Mouse (Mus musculus) liver, embryonic 13.5 days (tissue): Measurements from ENCODE around the gene Tspan31. TPM values are rescaled to one million over a fixed set of nuclear protein-coding genes. Genes with fewer than 3 reads are reported as not detected.

Experiments used
- ATAC-seq: fragments of 200-750 bp; cut with Nextera tagmentation; 2 replicates; pipeline ENCODE4 v1.8.0; 2017; ENCODE audit warnings: low read depth, mild to moderate bottlenecking, moderate number of reproducible peaks, moderate library complexity
- DNase-seq: peaks from one replicate; pipeline ENCODE4 v3.0.0; 2022
- H3K27ac ChIP-seq: fragments of 300-500 bp; sonication (generic); 2 replicates; pipeline ENCODE4 v1.5.1; 2015; ENCODE audit warnings: moderate library complexity, mild to moderate bottlenecking, inconsistent platforms
- H3K27me3 ChIP-seq: fragments of 300-500 bp; sonication (generic); 2 replicates; pipeline ENCODE4 v1.6.1; 2015; ENCODE audit warnings: mild to moderate bottlenecking, inconsistent platforms
- H3K36me3 ChIP-seq: fragments of 300-500 bp; sonication (generic); 2 replicates; pipeline ENCODE4 v1.6.1; 2015; ENCODE audit warnings: mild to moderate bottlenecking, inconsistent platforms
- H3K4me1 ChIP-seq: fragments of 300-500 bp; sonication (generic); replicated peaks from 2 replicates; pipeline ENCODE4 v1.6.1; 2015; ENCODE audit warnings: inconsistent platforms
- H3K4me2 ChIP-seq: fragments of 300-500 bp; sonication (generic); 2 replicates; pipeline ENCODE4 v1.6.1; 2015; ENCODE audit warnings: inconsistent platforms, mild to moderate bottlenecking, moderate library complexity
- H3K4me3 ChIP-seq: fragments of 300-500 bp; sonication (generic); replicated peaks from 2 replicates; pipeline ENCODE4 v1.5.1; 2015; ENCODE audit warnings: mild to moderate bottlenecking, inconsistent platforms
- H3K9ac ChIP-seq: fragments of 300-500 bp; sonication (generic); 2 replicates; pipeline ENCODE4 v1.6.1; 2015; ENCODE audit warnings: mild to moderate bottlenecking, inconsistent platforms
- H3K9me3 ChIP-seq: fragments of 300-500 bp; sonication (generic); replicated peaks from 2 replicates; pipeline ENCODE4 v1.6.1; 2016; ENCODE audit warnings: inconsistent platforms
- WGBS: fragments of 180-500 bp; shearing (Covaris S2); methylation state at CpG from one replicate; pipeline ENCODE4 v1.1.7; 2015; ENCODE audit not compliant: insufficient replicate concordance; 5-methylcytosine and 5-hydroxymethylcytosine counted together
- polyA plus RNA-seq: library from polyadenylated mRNA; unstranded; fragments of >200 nt; fragmentation: Nextera tagmentation; extraction: Ambion mirVana; gene quantifications from 2 replicates; pipeline ENCODE4 v1.2.1, GENCODE M21; 2015

The Tspan31 gene
- polyA plus RNA-seq, 1 experiment from 2014 or later: 69.4 TPM

DNA sequence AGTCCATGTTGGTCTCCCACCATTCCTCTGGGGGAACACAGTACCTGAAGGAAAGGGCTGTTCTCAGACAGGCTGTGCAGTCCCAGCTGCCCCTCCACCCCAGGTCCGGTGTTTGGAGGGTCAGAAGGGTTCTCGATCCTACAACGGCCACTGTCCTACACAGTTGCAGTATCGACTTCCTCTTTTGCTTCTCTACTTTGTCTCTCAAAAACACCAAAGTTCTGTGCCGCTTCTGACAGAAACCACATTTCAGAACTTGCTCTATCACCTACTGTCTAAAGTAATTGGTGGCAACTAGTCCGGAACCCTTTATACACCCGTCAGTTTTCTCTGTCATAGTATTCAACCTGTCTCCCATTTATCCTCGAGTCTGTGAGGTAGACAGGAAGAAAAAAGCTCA, 14.7 kb downstream of the Tspan31 start:
- Histone ChIP-seq H3K36me3 (no peaks in the 10 kb centered on the region), H3K4me2 (no peak overlapping the region)
- WGBS: 40% methylated on average over 8 of the region's 8 CpGs

DNA sequence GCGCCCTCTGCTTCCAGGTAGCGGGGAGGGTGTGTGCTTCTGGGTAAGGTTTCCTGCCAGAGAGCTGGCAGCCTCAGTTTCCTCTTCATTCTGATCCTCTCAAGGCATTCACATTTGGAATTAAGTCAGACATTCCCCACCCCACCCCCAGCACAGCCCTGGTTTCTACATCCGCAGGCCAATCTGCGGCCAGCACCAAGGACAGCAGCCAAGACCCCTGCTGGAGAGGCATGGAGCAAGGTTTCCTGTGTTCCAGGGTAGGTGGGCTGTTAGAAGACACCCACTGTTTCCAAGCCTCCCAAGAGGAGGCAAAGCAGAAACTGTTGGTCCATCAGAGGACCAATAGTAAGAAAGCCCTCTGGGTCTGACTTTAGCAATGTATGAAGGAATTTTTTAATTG, 15.4 kb downstream of the Tspan31 start:
- H3K4me2 ChIP-seq: no peak overlapping the region
- H3K36me3 ChIP-seq: no peaks in the 10 kb centered on the region
- 45% methylated on average over 4 of the region's 4 CpGs for WGBS
- no peak overlapping the region for H3K27ac ChIP-seq
- no peak overlapping the region for H3K9ac ChIP-seq
- no peak overlapping the region for H3K4me3 ChIP-seq
- no peaks in the 10 kb centered on the region for H3K9me3 ChIP-seq
- peaks cover 99% of the 10 kb centered on the region for H3K27me3 ChIP-seq
- ATAC-seq: no peak
- H3K4me1 ChIP-seq: peaks cover 17% of the 10 kb centered on the region
- DNase-seq: no peak

More for the DNA sequence above, 14.7 kb downstream of the Tspan31 start:
- Histone ChIP-seq H3K27me3 (peaks cover 99% of the 10 kb centered on the region), H3K9me3 (no peaks in the 10 kb centered on the region), H3K9ac (no peak overlapping the region), H3K4me3 (no peak overlapping the region), H3K4me1 (peaks cover 20% of the 10 kb centered on the region), H3K27ac (no peak overlapping the region)
- ATAC-seq (no peak), DNase-seq (no peak)

DNA sequence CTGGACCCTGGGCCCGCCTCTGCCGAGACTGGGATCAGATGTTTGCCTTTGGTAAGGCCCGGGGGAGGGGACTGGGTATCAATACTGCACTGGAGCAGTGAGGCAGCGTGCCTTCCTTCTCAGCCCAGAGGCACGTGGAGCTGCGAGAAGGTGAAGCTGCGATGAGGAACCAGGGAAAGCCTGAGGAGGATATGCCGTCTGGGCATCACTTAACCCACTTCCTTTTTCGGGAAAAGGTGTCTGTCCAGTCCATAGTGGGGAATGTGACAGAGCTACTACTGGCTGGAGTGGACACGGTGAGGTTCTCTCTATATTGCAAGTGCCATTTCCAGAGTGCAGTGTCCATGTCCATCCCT, 20.0 kb downstream of the Tspan31 start:
- DNase-seq (no peak), ATAC-seq (peak; percentile 16; the same call in 1 of the 2 replicates)
- H3K27ac ChIP-seq: no peak overlapping the region
- H3K9me3 ChIP-seq: no peaks in the 10 kb centered on the region
- H3K4me1 ChIP-seq: peaks cover 10% of the 10 kb centered on the region
- H3K36me3 ChIP-seq: peaks cover 5% of the 10 kb centered on the region
- WGBS: 9% methylated on average over 10 of the region's 10 CpGs
- H3K9ac ChIP-seq: no peak overlapping the region
- H3K4me3 ChIP-seq: no peak overlapping the region
- H3K4me2 ChIP-seq: no peak overlapping the region
- peaks cover 78% of the 10 kb centered on the region for H3K27me3 ChIP-seq

DNA sequence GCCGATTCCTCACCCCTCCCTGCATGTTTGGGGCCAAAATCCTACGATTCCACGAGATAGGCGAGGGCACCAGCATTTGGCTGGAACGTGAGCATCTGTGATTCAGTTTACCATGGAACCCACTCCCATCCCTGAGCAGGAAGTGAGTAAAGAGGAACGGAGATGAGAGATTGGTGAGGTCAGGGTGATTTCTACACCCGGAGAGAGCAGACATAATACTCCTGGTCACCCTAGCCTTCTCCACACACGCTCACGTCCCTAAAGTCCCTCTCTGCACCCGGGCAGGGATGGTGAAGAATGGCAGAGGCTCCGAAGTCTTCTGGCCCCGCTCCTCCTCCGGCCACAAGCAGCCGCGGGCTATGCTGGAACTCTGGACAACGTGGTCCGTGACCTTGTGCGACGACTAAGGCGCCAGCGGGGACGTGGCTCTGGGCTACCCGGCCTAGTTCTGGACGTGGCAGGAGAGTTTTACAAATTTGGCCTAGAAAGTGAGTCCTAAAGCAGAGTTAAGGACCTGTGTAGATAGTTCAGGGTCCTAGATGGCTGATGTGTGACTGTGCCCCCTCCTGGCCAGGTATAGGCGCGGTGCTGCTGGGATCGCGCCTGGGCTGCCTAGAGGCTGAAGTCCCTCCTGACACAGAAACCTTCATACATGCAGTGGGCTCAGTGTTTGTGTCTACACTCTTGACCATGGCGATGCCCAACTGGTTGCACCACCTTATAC, 20.5 kb downstream of the Tspan31 start:
- peaks cover 73% of the 10 kb centered on the region for H3K27me3 ChIP-seq
- peaks cover 10% of the 10 kb centered on the region for H3K4me1 ChIP-seq
- 4% methylated on average over 29 of the region's 29 CpGs for WGBS
- no peaks in the 10 kb centered on the region for H3K9me3 ChIP-seq
- H3K27ac ChIP-seq: no peak overlapping the region
- peak overlapping the region; percentile 26 for H3K4me2 ChIP-seq
- DNase-seq (no peak), ATAC-seq (peak; percentile 27; the same call in 1 of the 2 replicates)
- H3K9ac ChIP-seq: no peak overlapping the region
- peak overlapping the region; percentile 18 for H3K4me3 ChIP-seq
- peaks cover 11% of the 10 kb centered on the region for H3K36me3 ChIP-seq

DNA sequence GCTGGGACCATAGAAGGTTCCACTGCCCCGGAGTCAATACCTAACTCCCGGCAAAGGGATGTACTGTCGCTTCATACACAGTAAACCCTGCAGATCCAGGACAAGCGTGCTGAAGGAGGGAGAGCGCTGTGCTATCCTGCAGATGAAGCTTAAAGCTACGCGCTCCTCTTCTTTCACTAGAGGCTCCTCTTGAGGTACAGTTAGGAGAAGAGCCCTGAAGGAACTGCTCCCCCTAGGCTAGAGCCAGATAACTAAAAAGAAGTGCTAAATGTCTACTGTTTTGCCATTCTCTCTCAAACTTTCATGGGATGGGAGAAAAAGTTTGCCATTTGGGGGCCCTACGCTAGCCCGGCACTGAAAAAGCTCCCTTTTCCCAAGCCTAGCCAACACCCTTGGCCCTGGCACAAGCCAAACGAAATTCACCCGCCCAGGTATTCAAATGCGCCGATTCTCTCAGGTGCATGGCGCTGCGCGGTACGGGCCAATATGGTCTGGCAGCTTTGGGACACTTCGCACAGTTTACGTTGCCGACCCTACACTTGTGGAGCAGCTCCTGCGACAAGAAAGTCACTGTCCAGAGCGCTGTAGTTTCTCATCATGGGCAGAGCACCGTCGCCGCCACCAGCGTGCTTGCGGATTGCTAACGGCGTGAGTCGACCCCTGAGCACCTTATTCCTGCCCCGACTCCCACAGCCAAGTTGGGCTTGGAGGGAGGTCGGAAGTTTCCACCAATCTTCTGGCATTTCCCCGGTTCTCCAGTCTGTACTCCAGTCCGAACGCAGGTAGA, 21.3 kb downstream of the Tspan31 start:
- no peak for ATAC-seq
- 8% methylated on average over 35 of the region's 35 CpGs for WGBS

DNA sequence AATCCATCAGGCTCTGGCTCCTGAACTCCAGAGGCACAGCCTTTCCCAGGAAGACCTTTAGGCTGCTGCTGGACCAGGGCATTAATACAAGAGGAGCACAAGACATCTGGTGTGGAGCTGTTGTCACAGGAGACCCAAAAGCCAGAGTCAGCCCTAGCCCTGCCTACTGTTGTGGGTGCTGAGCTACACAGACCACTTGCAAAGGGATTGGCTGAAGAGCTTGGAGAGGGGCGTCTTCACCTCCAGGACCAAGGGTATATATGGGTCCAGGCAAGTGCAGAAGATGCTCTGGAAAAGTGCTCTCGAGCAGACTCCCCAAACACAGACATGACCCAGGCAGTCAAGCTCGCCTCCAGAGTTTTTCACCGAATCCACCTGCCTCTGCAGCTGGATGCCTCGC, 22.1 kb downstream of the Tspan31 start, which contains the start of gene Cyp27b1:
Gene Cyp27b1, plus strand, starts transcription at position 297 of the 400 bp plus-strand sequence.
- Histone ChIP-seq H3K4me3 (peak within 1 kb of the TSS; percentile 18; the same call in 1 of the 2 replicates), H3K4me2 (0 out of 2 replicates have a peak within 1 kb of the TSS, but pooled peaks have one; percentile 26), H3K9ac (no peak within 1 kb of the TSS), H3K36me3 (peaks cover 23% of the 10 kb centered on the region), H3K4me1 (peaks cover 14% of the 10 kb centered on the region), H3K9me3 (no peaks in the 10 kb centered on the region), H3K27me3 (peaks cover 57% of the 10 kb centered on the region), H3K27ac (no peak within 1 kb of the TSS)
- 34% methylated on average over 5 of the region's 5 CpGs for WGBS
- ATAC-seq (no peak), DNase-seq (no peak)

More for the DNA sequence above, 21.3 kb downstream of the Tspan31 start:
- Histone ChIP-seq H3K9ac (no peak overlapping the region), H3K4me1 (peaks cover 10% of the 10 kb centered on the region), H3K4me3 (peak overlapping the region; percentile 18; the same call in 1 of the 2 replicates), H3K27me3 (peaks cover 65% of the 10 kb centered on the region), H3K36me3 (peaks cover 15% of the 10 kb centered on the region), H3K9me3 (no peaks in the 10 kb centered on the region), H3K4me2 (peak overlapping the region; percentile 26; the same call in 1 of the 2 replicates), H3K27ac (no peak overlapping the region)
- no peak for DNase-seq

DNA sequence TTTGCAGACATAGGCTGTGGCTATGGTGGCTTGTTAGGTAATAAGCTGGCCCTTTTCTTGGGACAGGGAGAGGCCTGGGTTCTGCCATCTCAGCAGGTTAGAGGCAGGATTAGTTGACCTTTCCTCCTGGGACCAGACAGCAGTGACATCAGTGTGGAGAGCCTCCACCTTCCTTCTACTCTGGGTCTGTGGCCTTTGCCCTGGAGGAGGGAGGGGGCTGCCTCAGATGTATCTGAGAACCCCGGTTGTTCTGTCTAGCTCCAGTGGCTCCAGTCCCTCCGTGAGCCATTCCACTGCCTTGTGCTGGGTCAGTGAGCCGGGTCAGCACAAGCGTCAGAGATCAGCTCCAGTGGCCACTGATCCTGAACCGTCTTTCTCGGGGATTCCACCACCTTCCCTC, 26.9 kb downstream of the Tspan31 start:
- peaks cover 28% of the 10 kb centered on the region for H3K4me1 ChIP-seq
- H3K9me3 ChIP-seq: no peaks in the 10 kb centered on the region
- peaks cover 23% of the 10 kb centered on the region for H3K36me3 ChIP-seq
- peaks cover 44% of the 10 kb centered on the region for H3K27me3 ChIP-seq
- WGBS: 81% methylated on average over 6 of the region's 6 CpGs
- no peak overlapping the region; the same call in 1 of the 2 replicates for H3K4me3 ChIP-seq
- ATAC-seq (no peak), DNase-seq (no peak)
- peak overlapping the region; percentile 94 for H3K4me2 ChIP-seq
- H3K9ac ChIP-seq: peak overlapping the region; percentile 70; the same call in 1 of the 2 replicates
- H3K27ac ChIP-seq: no peak overlapping the region

DNA sequence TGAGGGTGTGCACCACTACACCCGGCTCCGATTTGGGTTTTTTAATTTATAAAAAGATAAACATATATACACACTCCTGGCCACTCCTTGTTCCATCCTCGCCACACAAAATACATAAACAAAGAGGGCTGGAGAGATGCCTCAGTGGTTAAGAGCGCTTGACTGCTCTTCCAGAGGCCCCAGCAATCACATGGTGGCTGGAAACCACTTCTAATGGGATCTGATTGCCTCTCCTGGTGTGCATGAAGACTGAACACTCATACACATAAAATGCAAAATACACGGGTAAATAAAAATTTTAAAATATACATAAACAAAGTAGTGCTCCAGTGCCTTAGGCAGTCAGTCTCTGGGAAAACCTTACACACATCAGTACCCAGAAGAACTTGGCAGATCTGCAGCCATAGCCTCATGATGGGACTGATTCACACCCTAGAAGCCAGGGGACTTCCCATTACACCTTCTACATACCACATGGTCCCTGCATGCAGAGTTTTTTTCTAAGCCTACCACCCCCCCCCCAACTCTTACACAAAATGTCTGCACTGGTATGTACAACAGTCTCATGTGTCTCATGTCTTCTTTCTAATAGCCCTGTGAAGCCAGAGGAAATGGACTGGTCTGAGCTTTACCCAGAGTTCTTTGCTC, 27.5 kb downstream of the Tspan31 start:
- DNase-seq (no peak), ATAC-seq (no peak)
- Histone ChIP-seq H3K9ac (peak overlapping the region; percentile 70), H3K27ac (no peak overlapping the region), H3K4me1 (peaks cover 28% of the 10 kb centered on the region), H3K9me3 (no peaks in the 10 kb centered on the region), H3K27me3 (peaks cover 42% of the 10 kb centered on the region), H3K4me3 (peak overlapping the region; percentile 78), H3K36me3 (peaks cover 23% of the 10 kb centered on the region), H3K4me2 (peak overlapping the region; percentile 94)
- WGBS: 11% methylated on average over 5 of the region's 5 CpGs

DNA sequence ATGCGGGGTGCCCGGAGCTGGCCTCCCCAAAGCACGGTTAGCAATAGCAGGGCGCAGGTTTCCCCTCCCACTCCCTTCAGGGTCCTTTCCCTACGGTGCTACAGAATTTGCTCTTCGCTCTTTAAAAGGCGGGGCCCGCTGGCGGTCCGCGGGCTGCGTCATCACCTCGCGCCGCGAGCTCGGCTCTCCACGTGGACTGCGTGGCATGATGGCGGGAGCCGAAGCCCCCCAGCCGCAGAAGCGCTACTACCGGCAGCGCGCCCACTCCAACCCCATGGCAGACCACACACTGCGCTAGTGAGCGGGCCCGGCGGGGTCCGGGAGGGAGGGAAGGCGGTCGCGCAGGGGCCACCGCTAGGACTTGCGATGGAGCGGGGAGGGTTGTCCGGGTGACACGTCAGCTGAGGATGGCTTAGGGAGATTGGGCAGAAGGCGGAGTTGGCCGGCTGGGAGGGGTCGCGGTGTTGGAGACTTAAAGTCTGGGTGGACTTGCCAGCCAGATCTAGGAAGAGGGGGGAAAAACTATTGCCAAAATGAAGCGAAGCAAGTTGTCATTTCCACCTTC, 28.2 kb downstream of the Tspan31 start:
- peak overlapping the region; percentile 70 for H3K9ac ChIP-seq
- peak; percentile 78 for DNase-seq
- peaks cover 28% of the 10 kb centered on the region for H3K4me1 ChIP-seq
- H3K4me3 ChIP-seq: peak overlapping the region; percentile 78
- peak; percentile 78 for ATAC-seq
- under 1% methylated on average over 44 of the region's 44 CpGs for WGBS
- H3K9me3 ChIP-seq: no peaks in the 10 kb centered on the region
- H3K27me3 ChIP-seq: peaks cover 43% of the 10 kb centered on the region
- H3K4me2 ChIP-seq: peak overlapping the region; percentile 94
- no peak overlapping the region; the same call in 1 of the 2 replicates for H3K27ac ChIP-seq
- peaks cover 23% of the 10 kb centered on the region for H3K36me3 ChIP-seq

DNA sequence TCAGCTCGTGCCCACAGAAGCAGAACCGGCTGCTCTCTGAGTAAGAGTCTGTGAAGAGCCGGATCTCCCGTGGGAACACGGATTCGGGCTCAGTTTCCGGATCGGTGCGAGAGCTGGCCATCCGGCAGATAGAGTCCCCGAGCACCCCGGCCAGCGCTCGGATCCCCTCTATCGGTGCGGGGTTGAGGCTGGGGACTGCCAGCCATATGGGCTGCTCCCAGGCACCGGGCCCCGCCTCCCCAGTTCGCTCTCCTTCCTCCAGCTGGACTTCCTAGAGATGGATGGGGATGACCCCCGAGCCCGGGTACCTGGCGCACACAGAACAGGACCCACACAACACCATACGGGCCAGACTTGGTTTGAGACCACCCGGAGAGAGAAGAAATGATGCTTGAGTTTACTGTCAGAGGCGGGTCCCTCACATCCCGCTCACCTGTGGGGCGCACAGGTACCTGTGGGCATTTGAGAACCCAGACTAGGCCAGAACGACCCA, 28.7 kb downstream of the Tspan31 start, which contains the start of the genes Mettl1 and Eef1akmt3:
Gene Mettl1, plus strand, starts transcription at position 141 of the 493 bp plus-strand sequence.
Gene Eef1akmt3, minus strand, starts transcription at position 240 of the 493 bp plus-strand sequence.
- Histone ChIP-seq H3K4me1 (peaks cover 28% of the 10 kb centered on the region), H3K9ac (peak within 1 kb of the TSS; percentile 70), H3K4me2 (peak within 1 kb of the TSS; percentile 94), H3K4me3 (peak within 1 kb of the TSS; percentile 78), H3K9me3 (no peaks in the 10 kb centered on the region), H3K27me3 (peaks cover 48% of the 10 kb centered on the region), H3K27ac (no peak within 1 kb of the TSS; the same call in 1 of the 2 replicates), H3K36me3 (peaks cover 23% of the 10 kb centered on the region)
- DNase-seq (peak; percentile 28), ATAC-seq (peak; percentile 50)
- WGBS: under 1% methylated on average over 28 of the region's 28 CpGs
